Mouse (Mus musculus) heart, embryonic 12.5 days (tissue): ENCODE results near the gene Lrba. TPM values are rescaled to one million over a fixed set of nuclear protein-coding genes. Genes with fewer than 3 reads are reported as not detected.

Source experiments
- ATAC-seq: fragments of 200-750 bp; cut with Nextera tagmentation; 2 replicates; pipeline ENCODE4 v1.8.0; 2017; ENCODE audit warnings: moderate TSS enrichment, moderate library complexity; ENCODE audit not compliant: insufficient number of reproducible peaks, low FRiP score
- H3K27ac ChIP-seq: fragments of 300-500 bp; sonication (generic); 2 replicates; pipeline ENCODE4 v1.5.1; 2016; ENCODE audit warnings: mild to moderate bottlenecking, moderate library complexity; ENCODE audit not compliant: poor library complexity, severe bottlenecking
- H3K27me3 ChIP-seq: fragments of 300-500 bp; sonication (generic); replicated peaks from 2 replicates; pipeline ENCODE4 v1.6.1; 2016; ENCODE audit warnings: mild to moderate bottlenecking, moderate library complexity
- H3K36me3 ChIP-seq: fragments of 300-500 bp; sonication (generic); 2 replicates; pipeline ENCODE4 v1.6.1; 2016; ENCODE audit warnings: mild to moderate bottlenecking, moderate library complexity
- H3K4me1 ChIP-seq: fragments of 300-500 bp; sonication (generic); replicated peaks from 2 replicates; pipeline ENCODE4 v1.6.1; 2016; ENCODE audit warnings: mild to moderate bottlenecking
- H3K4me2 ChIP-seq: fragments of 300-500 bp; sonication (generic); 2 replicates; pipeline ENCODE4 v1.6.1; 2016; ENCODE audit warnings: mild to moderate bottlenecking, moderate library complexity
- H3K4me3 ChIP-seq: fragments of 300-500 bp; sonication (generic); 2 replicates; pipeline ENCODE4 v1.5.1; 2016; ENCODE audit warnings: mild to moderate bottlenecking
- H3K9ac ChIP-seq: fragments of 300-500 bp; sonication (generic); 2 replicates; pipeline ENCODE4 v1.6.1; 2016; ENCODE audit warnings: mild to moderate bottlenecking, moderate library complexity
- H3K9me3 ChIP-seq: fragments of 300-500 bp; sonication (generic); replicated peaks from 2 replicates; pipeline ENCODE4 v1.6.1; 2016; ENCODE audit warnings: mild to moderate bottlenecking, moderate library complexity
- WGBS: fragments of 180-500 bp; shearing (Covaris S2); methylation state at CpG from one replicate; pipeline ENCODE4 v1.1.7; 2016; 5-methylcytosine and 5-hydroxymethylcytosine counted together
- polyA plus RNA-seq: library from polyadenylated mRNA; unstranded; fragments of >200 nt; fragmentation: Nextera tagmentation; extraction: Ambion mirVana; gene quantifications from 2 replicates; pipeline ENCODE4 v1.2.1, GENCODE M21; 2016

Lrba gene
- polyA plus RNA-seq, 1 experiment from 2014 or later: 2.9 TPM

- Histone ChIP-seq H3K27ac (no peak overlapping the region), H3K9ac (peak overlapping the region; percentile 15; the same call in 1 of the 2 replicates), H3K4me3 (no peak overlapping the region), H3K36me3 (no peaks in the 10 kb centered on the region), H3K4me1 (peaks cover 43% of the 10 kb centered on the region), H3K27me3 (no peaks in the 10 kb centered on the region), H3K4me2 (no peak overlapping the region), H3K9me3 (no peaks in the 10 kb centered on the region)
- no peak for ATAC-seq
- 59% methylated on average over 11 of the region's 11 CpGs for WGBS
Observed at GRCm38 (mm10) chr3:86784930-86785329, 560.5 kb downstream of the Lrba start.

- H3K4me1 ChIP-seq: peaks cover 47% of the 10 kb centered on the region
Observed at GRCm38 (mm10) chr3:86786280-86786679, 561.8 kb downstream of the Lrba start.

GRCm38 (mm10) chr3:86786845-86787351 is 562.4 kb downstream of the Lrba start:
- H3K27me3 ChIP-seq: no peaks in the 10 kb centered on the region
- H3K9ac ChIP-seq: 0 out of 2 replicates have a peak overlapping the region, but pooled peaks have one; percentile 9
- H3K4me3 ChIP-seq: no peak overlapping the region
- H3K27ac ChIP-seq: peak overlapping the region; percentile 64
- peak overlapping the region; percentile 39; the same call in 1 of the 2 replicates for H3K4me2 ChIP-seq
- H3K4me1 ChIP-seq: peaks cover 47% of the 10 kb centered on the region
- H3K9me3 ChIP-seq: no peaks in the 10 kb centered on the region
- WGBS: 32% methylated on average over 11 of the region's 11 CpGs
- H3K36me3 ChIP-seq: no peaks in the 10 kb centered on the region
- peak; percentile 68 for ATAC-seq

More at GRCm38 (mm10) chr3:86786280-86786679, 561.8 kb downstream of the Lrba start:
- Histone ChIP-seq H3K27ac (peak overlapping the region; percentile 64; the same call in 1 of the 2 replicates), H3K27me3 (no peaks in the 10 kb centered on the region), H3K9me3 (no peaks in the 10 kb centered on the region), H3K4me2 (no peak overlapping the region), H3K36me3 (no peaks in the 10 kb centered on the region), H3K9ac (no peak overlapping the region), H3K4me3 (no peak overlapping the region)
- 78% methylated on average over 12 of the region's 12 CpGs for WGBS
- ATAC-seq: no peak

- peak overlapping the region; percentile 39; the same call in 1 of the 2 replicates for H3K4me2 ChIP-seq
- peaks cover 47% of the 10 kb centered on the region for H3K4me1 ChIP-seq
- no peak overlapping the region for H3K4me3 ChIP-seq
- no peaks in the 10 kb centered on the region for H3K27me3 ChIP-seq
- no peaks in the 10 kb centered on the region for H3K9me3 ChIP-seq
- no peaks in the 10 kb centered on the region for H3K36me3 ChIP-seq
- 62% methylated on average over 10 of the region's 10 CpGs for WGBS
- no peak for ATAC-seq
- 0 out of 2 replicates have a peak overlapping the region, but pooled peaks have one; percentile 9 for H3K9ac ChIP-seq
- peak overlapping the region; percentile 64 for H3K27ac ChIP-seq
Observed at GRCm38 (mm10) chr3:86787423-86788123, 563.1 kb downstream of the Lrba start.

GRCm38 (mm10) chr3:86788711-86789110 is 564.2 kb downstream of the Lrba start:
- H3K9ac ChIP-seq: no peak overlapping the region
- 28% methylated on average over 6 of the region's 6 CpGs for WGBS
- no peak for ATAC-seq
- no peaks in the 10 kb centered on the region for H3K27me3 ChIP-seq
- H3K9me3 ChIP-seq: no peaks in the 10 kb centered on the region
- H3K36me3 ChIP-seq: no peaks in the 10 kb centered on the region
- H3K27ac ChIP-seq: no peak overlapping the region
- 0 out of 2 replicates have a peak overlapping the region, but pooled peaks have one; percentile 3 for H3K4me2 ChIP-seq
- H3K4me3 ChIP-seq: no peak overlapping the region
- H3K4me1 ChIP-seq: peaks cover 47% of the 10 kb centered on the region

GRCm38 (mm10) chr3:86789752-86790151 is 565.3 kb downstream of the Lrba start:
- H3K27me3 ChIP-seq: no peaks in the 10 kb centered on the region
- H3K9ac ChIP-seq: no peak overlapping the region
- no peaks in the 10 kb centered on the region for H3K9me3 ChIP-seq
- no peak overlapping the region for H3K4me3 ChIP-seq
- ATAC-seq: no peak
- peaks cover 43% of the 10 kb centered on the region for H3K4me1 ChIP-seq
- H3K36me3 ChIP-seq: no peaks in the 10 kb centered on the region
- no peak overlapping the region for H3K4me2 ChIP-seq
- H3K27ac ChIP-seq: no peak overlapping the region
- 78% methylated on average over 5 of the region's 5 CpGs for WGBS

- ATAC-seq: peak; percentile 24; the same call in 1 of the 2 replicates
- H3K27me3 ChIP-seq: no peaks in the 10 kb centered on the region
- peak overlapping the region; percentile 9; the same call in 1 of the 2 replicates for H3K27ac ChIP-seq
- no peaks in the 10 kb centered on the region for H3K9me3 ChIP-seq
- H3K4me2 ChIP-seq: no peak overlapping the region
- no peak overlapping the region for H3K9ac ChIP-seq
- H3K4me1 ChIP-seq: peaks cover 18% of the 10 kb centered on the region; the same call in 1 of the 2 replicates
- no peaks in the 10 kb centered on the region for H3K36me3 ChIP-seq
- H3K4me3 ChIP-seq: no peak overlapping the region
- WGBS: 59% methylated on average over 4 of the region's 4 CpGs
Observed at GRCm38 (mm10) chr3:86793264-86793663, 568.8 kb downstream of the Lrba start.

GRCm38 (mm10) chr3:86793720-86794191 is 569.3 kb downstream of the Lrba start:
- peak overlapping the region; percentile 9; the same call in 1 of the 2 replicates for H3K27ac ChIP-seq
- no peaks in the 10 kb centered on the region for H3K9me3 ChIP-seq
- no peak overlapping the region for H3K4me3 ChIP-seq
- no peak overlapping the region for H3K4me2 ChIP-seq
- peak; percentile 68 for ATAC-seq
- H3K27me3 ChIP-seq: no peaks in the 10 kb centered on the region
- WGBS: 18% methylated on average over 1 of the region's 1 CpGs
- no peak overlapping the region for H3K9ac ChIP-seq
- no peaks in the 10 kb centered on the region for H3K36me3 ChIP-seq
- H3K4me1 ChIP-seq: peaks cover 15% of the 10 kb centered on the region; the same call in 1 of the 2 replicates

- no peak overlapping the region for H3K9ac ChIP-seq
- H3K9me3 ChIP-seq: no peaks in the 10 kb centered on the region
- no peaks in the 10 kb centered on the region for H3K36me3 ChIP-seq
- no peak for ATAC-seq
- no peaks in the 10 kb centered on the region for H3K27me3 ChIP-seq
- peaks cover 16% of the 10 kb centered on the region for H3K4me1 ChIP-seq
- no peak overlapping the region for H3K4me2 ChIP-seq
- 30% methylated on average over 6 of the region's 6 CpGs for WGBS
- H3K4me3 ChIP-seq: no peak overlapping the region
- no peak overlapping the region for H3K27ac ChIP-seq
Observed at GRCm38 (mm10) chr3:86796716-86797115, 572.2 kb downstream of the Lrba start.

- Histone ChIP-seq H3K4me2 (no peak overlapping the region), H3K4me1 (peaks cover 21% of the 10 kb centered on the region), H3K4me3 (no peak overlapping the region), H3K36me3 (no peaks in the 10 kb centered on the region), H3K9me3 (no peaks in the 10 kb centered on the region), H3K27ac (no peak overlapping the region), H3K27me3 (no peaks in the 10 kb centered on the region), H3K9ac (no peak overlapping the region)
- no peak for ATAC-seq
- 64% methylated on average over 13 of the region's 13 CpGs for WGBS
Observed at GRCm38 (mm10) chr3:86797871-86798460, 573.5 kb downstream of the Lrba start.

- no peaks in the 10 kb centered on the region for H3K9me3 ChIP-seq
- ATAC-seq: peak; percentile 94
- no peak overlapping the region for H3K9ac ChIP-seq
- no peak overlapping the region for H3K4me3 ChIP-seq
- H3K4me1 ChIP-seq: peaks cover 23% of the 10 kb centered on the region
- WGBS: 49% methylated on average over 9 of the region's 9 CpGs
- H3K4me2 ChIP-seq: no peak overlapping the region
- no peak overlapping the region for H3K27ac ChIP-seq
- H3K27me3 ChIP-seq: no peaks in the 10 kb centered on the region
- no peaks in the 10 kb centered on the region for H3K36me3 ChIP-seq
Observed at GRCm38 (mm10) chr3:86799041-86799440, 574.6 kb downstream of the Lrba start.
